Comparison of ENCODE assay signal across 8 mouse cellular contexts in the genomic region with DNA sequence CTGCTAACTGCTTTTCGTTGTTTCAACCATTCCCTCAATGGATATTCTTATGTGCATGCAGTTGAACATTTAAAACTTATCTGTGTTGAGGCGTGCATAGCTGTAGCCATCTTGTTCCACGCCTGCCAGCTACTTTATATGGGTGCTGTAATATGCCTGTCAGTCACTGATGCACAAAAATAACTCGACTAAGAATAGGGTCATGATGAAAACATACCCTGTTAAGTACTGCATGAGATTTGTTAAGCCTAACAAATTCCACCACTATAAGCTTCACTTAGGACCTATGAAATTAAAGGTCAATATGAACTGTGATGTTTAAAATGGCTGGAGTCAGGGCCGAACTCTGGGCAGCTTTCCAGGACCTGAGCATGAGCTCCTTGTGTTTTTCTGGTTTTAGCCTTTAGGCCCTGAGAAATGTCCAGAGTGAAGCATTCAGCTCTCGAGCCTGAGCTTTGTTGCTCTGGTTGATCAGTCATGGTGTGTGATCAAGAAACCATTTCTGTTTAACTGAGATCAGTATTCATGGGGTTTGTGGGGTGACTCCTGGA. TPM values are rescaled to one million over a fixed set of nuclear protein-coding genes. Genes with fewer than 3 reads are reported as not detected.
DNase-seq lines count a peak whose midpoint lies in the region; ATAC-seq and TF ChIP-seq lines count a peak whose summit lies in the region.

No protein-coding gene starts in this region.

- H3K4me3 ChIP-seq in kidney, embryonic 14.5 days (ENCODE audit: low read length), result no peak overlapping the region
- H3K4me3 ChIP-seq in embryonic facial prominence, embryonic 10.5 days, result peak overlapping the region; percentile 91
- H3K4me3 ChIP-seq in hindbrain, postnatal 0 days (ENCODE audit: low read length), result no peak overlapping the region

- H3K9ac ChIP-seq in kidney, embryonic 14.5 days (ENCODE audit: low read depth, low read length), result no peak overlapping the region
- no peak overlapping the region for H3K9ac ChIP-seq in hindbrain, postnatal 0 days (replicated peaks; ENCODE audit: low read length)

- TF ChIP-seq CTCF in hindbrain, postnatal 0 days (IDR thresholded peaks at IDR 0.05; ENCODE audit: low read depth), result no peak

- no peak for ATAC-seq in kidney, embryonic 14.5 days (ENCODE audit: low FRiP score, low TSS enrichment)
- no peak for ATAC-seq in hindbrain, postnatal 0 days
- ATAC-seq in inflammation-experienced regulatory T-cells, adult 6 months, result no peak

- H3K9me3 ChIP-seq in kidney, embryonic 14.5 days (ENCODE audit: control insufficient read depth, low read length), result no peaks in the 10 kb centered on the region
- H3K9me3 ChIP-seq in embryonic facial prominence, embryonic 10.5 days, result no peaks in the 10 kb centered on the region
- H3K9me3 ChIP-seq in hindbrain, postnatal 0 days (ENCODE audit: low read length), result no peaks in the 10 kb centered on the region

- peaks cover 13% of the 10 kb centered on the region; the same call in 1 of the 2 replicates for H3K4me1 ChIP-seq in kidney, embryonic 14.5 days (ENCODE audit: control insufficient read depth, insufficient read depth, low read length)
- H3K4me1 ChIP-seq in embryonic facial prominence, embryonic 10.5 days, result peaks cover 35% of the 10 kb centered on the region
- peaks cover 10% of the 10 kb centered on the region; the same call in 1 of the 2 replicates for H3K4me1 ChIP-seq in hindbrain, postnatal 0 days (ENCODE audit: insufficient read depth, low read length)

- H3K4me2 ChIP-seq in kidney, embryonic 14.5 days (replicated peaks; ENCODE audit: low read depth, low read length), result peak overlapping the region; percentile 89; the same call in 1 of the 2 replicates
- peak overlapping the region; percentile 83; the same call in 1 of the 2 replicates for H3K4me2 ChIP-seq in hindbrain, postnatal 0 days (ENCODE audit: low read depth, low read length)

- H3K27ac ChIP-seq in kidney, embryonic 14.5 days (ENCODE audit: low read depth, low read length), result no peak overlapping the region
- H3K27ac ChIP-seq in embryonic facial prominence, embryonic 10.5 days (replicated peaks), result no peak overlapping the region
- no peak overlapping the region for H3K27ac ChIP-seq in hindbrain, postnatal 0 days

- no peak for DNase-seq in kidney, postnatal 14 days
- DNase-seq in Muller cell, postnatal 12 days (ENCODE audit: inconsistent ontology term), result peak; percentile 34
- no peak for DNase-seq in embryonic facial prominence, embryonic 10.5 days (ENCODE audit: low spot score)
- DNase-seq in hindbrain, postnatal 0 days (ENCODE audit: low spot score), result no peak
- no peak for DNase-seq in yolk sac, embryonic 10.5 days (ENCODE audit: low spot score)
- no peak for DNase-seq in layer of hippocampus, postnatal 25 days (ENCODE audit: extremely low spot score in 1 of 2, low spot score in 1 of 2)

- no peaks in the 10 kb centered on the region for H3K27me3 ChIP-seq in kidney, embryonic 14.5 days (ENCODE audit: control insufficient read depth, insufficient read depth, low read length)
- H3K27me3 ChIP-seq in embryonic facial prominence, embryonic 10.5 days (replicated peaks; ENCODE audit: low read depth, poor library complexity, severe bottlenecking), result no peaks in the 10 kb centered on the region
- H3K27me3 ChIP-seq in hindbrain, postnatal 0 days (ENCODE audit: insufficient read depth, low read length), result no peaks in the 10 kb centered on the region

- no peaks in the 10 kb centered on the region for H3K36me3 ChIP-seq in kidney, embryonic 14.5 days (ENCODE audit: control insufficient read depth, insufficient read depth, low read length)
- H3K36me3 ChIP-seq in embryonic facial prominence, embryonic 10.5 days (replicated peaks), result no peaks in the 10 kb centered on the region
- H3K36me3 ChIP-seq in hindbrain, postnatal 0 days (ENCODE audit: insufficient read depth, low read length), result no peaks in the 10 kb centered on the region

- 69% methylated on average over 6 of the region's 6 CpGs for WGBS in kidney, embryonic 14.5 days
- WGBS in embryonic facial prominence, embryonic 10.5 days, result 81% methylated on average over 6 of the region's 6 CpGs
- WGBS in hindbrain, postnatal 0 days, result 58% methylated on average over 6 of the region's 6 CpGs

RNA-seq across cellular contexts. Expression of a gene that starts 2.0 kb away (rescaled TPM):
- polyA plus RNA-seq in kidney, embryonic 14.5 days (2014; fragmentation: Nextera tagmentation; extraction: Ambion mirVana), result 11.8 and 20.3 TPM in 2 replicates
- polyA plus RNA-seq in embryonic facial prominence, embryonic 10.5 days (2016; fragmentation: Nextera tagmentation; extraction: Ambion mirVana), result 33.7 and 34.2 TPM in 2 replicates
- total RNA-seq in hindbrain, postnatal 0 days (2014; rRNA removed), result 1.2 and 1.9 TPM in 2 replicates
- 13.3 and 16.0 TPM in 2 replicates for polyA plus RNA-seq in hindbrain, postnatal 0 days (2015; fragmentation: Nextera tagmentation; extraction: Ambion mirVana)
- 1 to 10 TPM in 2 of 3 experiments, under 1 TPM in 1; 0.71 to 1.4 (median 1.2) TPM for polyA plus RNA-seq in inflammation-experienced regulatory T-cells, adult 6 months (2017; shearing (Covaris generic))
- 1 to 10 TPM; 1.1 TPM for total RNA-seq in layer of hippocampus, postnatal 25 days (2021)

RNA-seq across cellular contexts. Expression of a gene that starts 2.2 kb away (rescaled TPM):
- 12.6 and 12.7 TPM in 2 replicates for polyA plus RNA-seq in kidney, embryonic 14.5 days (2014; fragmentation: Nextera tagmentation; extraction: Ambion mirVana)
- polyA plus RNA-seq in embryonic facial prominence, embryonic 10.5 days (2016; fragmentation: Nextera tagmentation; extraction: Ambion mirVana), result 34.5 and 38.1 TPM in 2 replicates
- 41.8 and 45.1 TPM in 2 replicates for total RNA-seq in hindbrain, postnatal 0 days (2014; rRNA removed)
- polyA plus RNA-seq in hindbrain, postnatal 0 days (2015; fragmentation: Nextera tagmentation; extraction: Ambion mirVana), result 70.6 and 71.4 TPM in 2 replicates
- polyA plus RNA-seq in inflammation-experienced regulatory T-cells, adult 6 months (2017; shearing (Covaris generic)), result 1 to 10 TPM; 1.6 to 3.6 (median 2.8) TPM
- 10 to 100 TPM; 30.8 to 36.0 TPM for total RNA-seq in layer of hippocampus, postnatal 25 days (2021)

RNA-seq across cellular contexts. Expression of a gene that starts 39.1 kb away (rescaled TPM):
- 0.06 TPM in 1 of 2 replicates, not detected in the other for polyA plus RNA-seq in kidney, embryonic 14.5 days (2014; fragmentation: Nextera tagmentation; extraction: Ambion mirVana)
- polyA plus RNA-seq in embryonic facial prominence, embryonic 10.5 days (2016; fragmentation: Nextera tagmentation; extraction: Ambion mirVana), result 0.14 and 0.17 TPM in 2 replicates
- total RNA-seq in hindbrain, postnatal 0 days (2014; rRNA removed), result 1.6 and 3.5 TPM in 2 replicates
- 0.43 and 0.79 TPM in 2 replicates for polyA plus RNA-seq in hindbrain, postnatal 0 days (2015; fragmentation: Nextera tagmentation; extraction: Ambion mirVana)
- not detected for polyA plus RNA-seq in inflammation-experienced regulatory T-cells, adult 6 months (2017; shearing (Covaris generic))
- under 1 TPM; 0.20 to 0.33 TPM for total RNA-seq in layer of hippocampus, postnatal 25 days (2021)
